Mouse (Mus musculus) thymus, postnatal 25 days (tissue): ENCODE measurements at regions not wholly inside any gene's neighbourhood (a gene's known extent, or its start where the extent isn't known, plus 50 kb on each side); places are given as distances from the start of the nearest gene placed in this dataset.

Experiments
- DNase-seq: peaks from one replicate; pipeline ENCODE4 v3.0.0; 2022

GRCm38 (mm10) chr13:72358243-72358904 is 270.2 kb upstream of the Irx2 start:
- DNase-seq = no peak

- DNase-seq = no peak
These were observed 262.9 kb upstream of the Irx2 start for GRCm38 (mm10) chr13:72365534-72366271.

- no peak for DNase-seq
These were observed 262.3 kb upstream of the Irx2 start for GRCm38 (mm10) chr13:72366281-72366680.

DNA sequence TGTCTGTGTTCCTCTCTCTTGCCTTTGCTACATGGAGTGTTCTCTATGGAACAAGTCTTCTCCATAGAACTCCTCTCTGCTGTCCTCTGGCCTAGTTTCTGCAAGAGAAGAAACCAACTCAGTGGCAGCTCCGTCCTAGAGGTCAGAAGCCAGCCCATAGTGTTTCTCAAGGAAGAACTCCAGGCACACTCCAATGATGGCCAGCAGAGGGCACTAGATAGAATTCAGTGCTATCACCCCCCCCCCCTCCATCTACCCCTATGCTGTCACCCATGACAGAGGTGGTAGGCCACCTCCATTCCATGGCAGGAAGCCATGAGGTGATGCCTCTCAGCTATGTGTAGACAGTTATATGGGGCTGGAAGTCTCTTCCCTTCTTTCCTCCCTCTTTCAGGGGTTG is 258.5 kb upstream of the Irx2 start:
- no peak for DNase-seq

DNA sequence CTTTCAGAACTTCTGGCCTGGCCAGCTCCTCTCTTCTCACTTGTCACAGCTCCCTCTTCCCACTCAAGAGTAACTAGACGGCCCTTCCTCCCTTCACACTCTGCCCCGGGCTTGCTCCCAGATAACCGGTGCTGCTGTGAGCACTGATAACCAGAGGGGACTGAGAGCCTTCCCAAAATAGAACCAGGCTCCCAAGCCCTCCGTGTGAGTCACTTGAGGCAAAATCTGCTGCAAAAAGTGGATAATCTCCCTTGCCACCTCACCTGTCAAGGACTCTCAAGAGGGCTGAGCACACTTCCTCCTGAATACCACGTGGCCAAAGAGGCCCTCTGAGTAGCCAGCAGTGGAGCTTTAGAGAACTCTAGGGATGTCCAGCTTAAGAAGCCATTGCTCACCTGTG is 257.6 kb upstream of the Irx2 start:
- no peak for DNase-seq

DNA sequence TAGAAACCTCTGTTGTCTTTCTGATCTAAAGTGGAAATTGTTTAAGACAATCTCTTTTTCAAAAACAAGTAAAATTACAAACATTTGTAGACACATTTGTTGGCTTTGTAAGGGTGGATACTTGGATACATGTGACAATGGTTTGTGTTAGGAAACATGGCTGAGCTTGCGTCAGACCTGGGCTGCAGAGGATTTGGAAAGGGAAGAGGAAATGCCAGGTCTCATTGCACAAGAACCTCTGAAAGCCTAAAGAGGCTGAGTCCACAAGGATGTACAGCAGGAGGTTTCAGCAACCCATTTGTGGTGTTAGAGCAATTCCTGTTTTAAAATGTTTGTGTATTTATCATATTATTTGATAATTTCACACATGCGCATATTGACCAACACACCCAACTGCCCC is 235.3 kb upstream of the Irx2 start:
- DNase-seq = no peak

DNA sequence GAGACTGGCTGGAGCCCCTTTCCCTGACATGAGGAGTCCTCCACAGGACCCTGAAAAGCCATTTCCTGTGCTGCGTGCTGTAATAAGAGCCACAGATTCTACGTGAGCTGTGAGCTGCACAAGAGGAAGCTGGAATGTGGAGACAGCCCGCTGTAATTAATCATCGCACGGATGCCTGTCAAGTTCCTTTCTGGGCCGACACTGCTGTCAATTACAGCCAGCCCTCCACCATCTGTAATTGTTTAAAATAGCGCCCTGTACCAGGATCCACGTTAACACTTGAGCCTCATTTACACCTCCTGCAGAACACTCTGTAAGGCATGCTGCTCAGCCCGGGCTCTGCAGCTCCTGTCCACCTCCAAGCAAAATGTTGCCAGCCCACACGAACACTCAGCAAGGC is 227.9 kb upstream of the Irx2 start:
- no peak for DNase-seq

DNA sequence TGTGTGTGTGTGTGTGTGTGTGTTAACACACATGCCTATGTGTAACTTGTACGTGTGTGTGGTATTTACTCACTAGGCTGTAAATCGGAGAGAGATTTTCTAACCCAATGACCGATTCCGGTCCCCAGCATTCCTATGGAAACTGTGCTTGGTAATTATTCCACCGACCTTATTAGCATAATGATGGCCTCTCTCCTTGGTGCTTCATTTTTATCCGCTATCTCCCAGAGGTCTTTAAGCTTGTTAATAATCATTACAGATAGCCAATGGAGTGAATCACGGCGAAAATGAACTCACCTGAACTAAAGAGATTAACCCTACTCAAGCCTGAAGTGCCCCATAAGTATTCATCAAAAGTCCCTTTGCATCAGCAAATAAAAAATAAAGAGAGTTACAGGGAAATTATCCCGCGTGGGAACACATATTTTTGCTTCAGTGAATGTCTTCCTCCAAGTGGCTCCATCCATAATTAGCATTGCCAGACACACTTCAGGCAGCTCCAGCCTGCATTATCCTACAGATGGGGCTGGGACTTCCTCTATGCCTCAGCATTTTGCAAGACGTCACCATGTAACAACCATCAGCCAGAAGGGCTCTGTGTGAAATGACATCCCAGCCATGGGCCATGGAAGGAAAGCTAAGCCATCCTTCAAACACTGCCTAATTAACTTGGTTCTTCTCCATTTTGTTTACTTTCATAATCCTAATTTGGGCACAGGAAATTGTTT is 219.2 kb upstream of the Irx2 start:
- DNase-seq = no peak

- no peak for DNase-seq
These were observed 216.0 kb upstream of the Irx2 start for GRCm38 (mm10) chr13:72412656-72413055.

DNA sequence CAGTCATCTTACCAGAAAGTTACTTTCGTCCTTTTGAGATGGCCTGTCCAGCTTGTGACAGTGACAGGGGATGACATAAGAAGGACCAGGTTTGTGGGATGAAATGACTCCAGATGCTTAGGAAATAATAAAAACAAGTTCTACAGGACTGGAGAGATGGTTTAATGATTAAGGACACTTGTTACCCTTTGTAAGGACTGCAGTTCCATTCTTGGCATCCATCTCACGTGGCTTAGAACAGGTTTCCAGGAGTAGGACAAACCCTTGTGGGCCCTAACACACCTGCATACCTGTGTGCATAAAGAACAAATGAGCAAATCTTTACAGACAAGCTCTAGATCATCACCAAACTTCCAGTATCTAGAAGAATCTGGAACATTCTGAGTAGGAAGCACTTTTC is 211.6 kb upstream of the Irx2 start:
- DNase-seq = no peak

DNA sequence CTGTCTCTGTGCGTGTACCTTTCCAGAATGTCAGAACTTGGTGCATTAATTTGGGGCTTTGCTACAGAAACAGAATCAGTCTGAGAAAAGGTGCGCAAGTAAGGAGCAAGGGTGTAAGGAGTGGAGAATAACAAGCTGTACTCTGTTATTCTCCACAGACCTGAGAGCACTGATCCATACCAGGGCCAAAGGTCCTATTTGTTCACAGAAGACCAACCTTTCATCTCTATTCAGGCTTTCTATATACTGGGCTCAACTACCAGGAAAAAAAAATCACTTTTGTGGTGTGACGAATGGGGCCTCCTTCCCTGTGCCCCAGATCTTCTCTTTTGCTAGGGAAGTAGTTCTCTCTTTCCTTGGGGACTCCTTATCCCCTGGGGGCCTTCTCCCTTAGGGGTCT is 210.8 kb upstream of the Irx2 start:
- no peak for DNase-seq

GRCm38 (mm10) chr13:72418285-72418684 is 210.3 kb upstream of the Irx2 start:
- DNase-seq = no peak

GRCm38 (mm10) chr13:72419532-72419931 is 209.1 kb upstream of the Irx2 start:
- no peak for DNase-seq

GRCm38 (mm10) chr13:72425917-72426316 is 202.7 kb upstream of the Irx2 start:
- DNase-seq = no peak

DNA sequence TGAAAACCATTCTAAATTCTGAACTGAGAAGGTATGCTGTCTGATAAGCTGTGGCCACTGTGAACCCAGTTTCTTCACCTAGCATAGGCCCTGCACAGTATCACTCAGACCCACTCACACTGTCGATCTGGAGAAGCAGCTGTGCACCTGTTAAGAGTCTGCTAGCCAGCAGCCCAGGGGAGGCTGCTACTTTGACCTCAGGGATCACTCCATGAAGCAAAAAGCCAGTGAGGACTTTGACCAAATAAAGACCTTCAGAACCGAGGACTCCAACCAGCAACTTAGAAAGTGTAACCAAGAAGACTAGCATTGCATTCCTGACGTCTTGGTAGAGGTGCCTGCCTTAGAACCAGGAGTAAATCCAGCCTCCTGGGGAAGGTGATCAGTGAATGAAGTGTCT is 183.3 kb upstream of the Irx2 start:
- no peak for DNase-seq

GRCm38 (mm10) chr13:72448458-72449058 is 180.1 kb upstream of the Irx2 start:
- no peak for DNase-seq

DNA sequence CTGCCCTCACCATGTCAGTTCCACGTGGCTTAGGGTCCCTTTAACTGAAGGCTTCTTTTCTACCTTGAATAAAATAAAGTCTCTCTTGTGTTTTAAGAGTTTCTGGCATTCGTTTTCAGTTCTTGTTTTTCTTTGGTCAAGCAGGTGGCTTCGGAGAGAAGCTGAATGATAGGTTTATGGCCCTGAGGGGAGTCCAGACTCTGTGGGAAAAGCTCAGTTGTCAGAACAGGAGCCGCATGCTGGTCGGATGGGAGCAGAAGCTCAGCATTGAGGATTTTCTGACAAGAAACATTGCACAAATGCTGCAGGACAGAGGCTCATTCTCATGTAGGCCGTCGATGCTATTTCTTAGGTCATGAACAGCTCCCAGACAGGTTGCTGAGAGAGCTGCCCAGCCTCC is 133.3 kb upstream of the Irx2 start:
- DNase-seq = no peak

DNA sequence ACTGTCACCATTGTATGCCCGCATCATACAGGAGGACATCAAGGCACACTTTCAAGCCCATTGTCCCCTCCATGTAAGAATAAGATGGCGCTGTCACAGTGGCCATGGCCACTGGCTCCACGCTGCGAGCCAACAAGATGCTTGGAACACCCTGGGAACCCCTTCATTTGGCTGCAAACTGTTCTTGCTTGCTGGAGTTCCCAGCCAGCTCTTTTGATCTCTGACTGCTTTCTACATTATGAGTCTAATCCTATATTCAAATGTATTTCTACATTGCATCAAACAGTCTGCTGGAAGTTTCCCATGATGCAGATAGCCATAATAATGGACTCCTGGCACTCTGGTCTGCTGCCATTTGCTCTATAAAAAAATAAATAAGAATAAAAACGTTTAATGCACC is 131.6 kb upstream of the Irx2 start:
- DNase-seq = no peak

DNA sequence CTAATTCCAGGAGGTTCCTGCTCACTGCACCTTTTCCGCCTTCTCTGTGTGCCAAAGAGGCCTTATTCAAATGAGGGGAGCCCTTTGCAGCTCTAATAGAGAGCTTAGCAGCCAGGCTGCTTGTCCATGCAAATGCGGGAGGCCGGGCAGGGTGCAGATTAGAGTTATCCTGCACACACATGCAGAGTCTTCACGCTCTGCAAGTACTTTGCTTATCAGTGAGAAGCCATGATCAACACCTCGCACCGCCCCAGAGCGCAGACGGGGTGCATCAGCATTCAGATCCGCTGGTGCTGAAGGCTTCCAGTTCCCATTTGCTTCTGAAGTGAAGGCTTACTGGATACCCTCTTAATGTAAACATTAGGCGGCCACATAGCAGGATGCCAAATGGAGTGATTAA is 131.1 kb upstream of the Irx2 start:
- DNase-seq = no peak

GRCm38 (mm10) chr13:72505954-72506353 is 122.7 kb upstream of the Irx2 start:
- no peak for DNase-seq

GRCm38 (mm10) chr13:72538633-72539032 is 90.0 kb upstream of the Irx2 start:
- DNase-seq = no peak

GRCm38 (mm10) chr13:72541706-72542105 is 86.9 kb upstream of the Irx2 start:
- no peak for DNase-seq

- no peak for DNase-seq
These were observed 70.7 kb upstream of the Irx2 start for GRCm38 (mm10) chr13:72557951-72558350.

DNA sequence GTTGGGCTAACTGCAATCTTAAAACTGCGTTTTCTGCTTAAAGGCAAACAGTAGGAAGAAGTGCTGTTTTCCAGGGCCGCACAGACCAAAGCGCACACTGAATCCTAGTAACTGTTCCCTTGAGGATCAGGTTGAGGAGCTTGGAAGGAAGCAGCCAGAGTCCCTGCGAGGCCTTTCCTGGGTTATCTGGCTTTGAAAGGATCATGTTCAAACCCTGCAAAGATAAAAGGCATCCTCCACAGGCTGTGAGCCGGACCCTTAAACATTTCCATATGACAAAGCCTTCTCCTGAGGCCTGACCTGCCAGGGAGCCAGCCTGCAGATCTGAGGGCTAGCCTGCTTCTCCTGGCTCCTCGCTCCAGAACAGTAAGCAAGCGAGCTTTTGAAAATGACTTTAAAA is 56.7 kb upstream of the Irx2 start:
- no peak for DNase-seq
